Mouse (Mus musculus) spleen, postnatal 36 days (tissue): Measurements from ENCODE around the gene Cep152.

Source experiments
- DNase-seq, 2 experiments: peaks; one replicate each; pipeline ENCODE4 v3.0.0; 2022; ENCODE audit warnings: low spot score in 2 of 2, mixed read lengths in 1 of 2

Gene Cep152

GRCm38 (mm10) chr2:125558634-125559589 lies 66.0 kb downstream of the Cep152 start:
- no peak for DNase-seq

GRCm38 (mm10) chr2:125555830-125556229 lies 69.1 kb downstream of the Cep152 start:
- no peak for DNase-seq

GRCm38 (mm10) chr2:125548806-125549578 lies 75.9 kb downstream of the Cep152 start:
- DNase-seq: no peak

GRCm38 (mm10) chr2:125544986-125545385 lies 79.9 kb downstream of the Cep152 start:
- DNase-seq: no peak

GRCm38 (mm10) chr2:125543646-125544045 lies 81.3 kb downstream of the Cep152 start:
- no peak for DNase-seq

GRCm38 (mm10) chr2:125541451-125541850 lies 83.5 kb downstream of the Cep152 start:
- no peak for DNase-seq

GRCm38 (mm10) chr2:125540579-125540978 lies 84.3 kb downstream of the Cep152 start:
- no peak for DNase-seq

- no peak for DNase-seq
Observed at GRCm38 (mm10) chr2:125539640-125540039, 85.3 kb downstream of the Cep152 start.

- no peak for DNase-seq
Observed at GRCm38 (mm10) chr2:125530665-125531064, 94.2 kb downstream of the Cep152 start.

GRCm38 (mm10) chr2:125526566-125526965 lies 98.3 kb downstream of the Cep152 start:
- no peak for DNase-seq

GRCm38 (mm10) chr2:125525484-125525883 lies 99.4 kb downstream of the Cep152 start:
- no peak for DNase-seq

GRCm38 (mm10) chr2:125516594-125516993 lies 108.3 kb downstream of the Cep152 start:
- no peak for DNase-seq

GRCm38 (mm10) chr2:125515291-125516057 lies 109.4 kb downstream of the Cep152 start:
- DNase-seq: no peak

GRCm38 (mm10) chr2:125514391-125514790 lies 110.5 kb downstream of the Cep152 start:
- no peak for DNase-seq
